Mouse (Mus musculus) liver, postnatal 0 days (tissue): Measurements from ENCODE around the gene Wipf2.

Source experiments
- CTCF ChIP-seq: sonication (generic); IDR thresholded peaks from 2 replicates; pipeline ENCODE4 v1.5.1; 2016; ENCODE audit warnings: antibody characterized with exemption, low read depth
- EP300 ChIP-seq: IDR thresholded peaks from 2 replicates; pipeline ENCODE4 v1.6.1; 2016; ENCODE audit warnings: antibody characterized with exemption, low read depth, mild to moderate bottlenecking

DNA sequence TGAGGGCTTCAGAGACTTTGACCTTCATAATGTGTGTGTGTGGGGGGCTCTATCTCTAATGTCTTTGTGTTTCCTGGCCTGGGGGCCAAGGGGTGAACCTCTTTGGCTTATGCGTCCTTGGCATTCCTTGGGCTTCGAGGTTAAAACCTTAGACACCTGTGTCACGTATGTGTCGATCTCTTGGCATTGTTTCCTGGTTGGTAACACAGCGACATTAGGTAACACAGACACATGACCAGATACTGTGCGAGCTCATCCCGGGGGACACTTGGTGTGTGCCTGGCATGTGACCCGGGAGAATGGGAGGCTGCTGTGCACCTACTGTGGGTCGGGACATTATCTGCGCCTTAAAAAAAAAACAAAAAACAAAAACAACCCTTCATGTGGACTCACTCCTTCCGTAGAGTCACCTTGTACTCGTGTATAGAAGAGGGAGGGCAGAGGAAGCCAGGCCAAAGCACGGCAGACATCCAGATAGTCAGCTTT, 90.4 kb downstream of the Wipf2 start:
- no peak for TF ChIP-seq CTCF
- no peak for TF ChIP-seq EP300
